Mouse (Mus musculus): Measurements from ENCODE around the gene Cer1. TPM values are rescaled to one million over a fixed set of nuclear protein-coding genes. Genes with fewer than 3 reads are reported as not detected.

The Cer1 gene
- total RNA-seq, 1 experiment from 2014 or later, result not detected

DNA sequence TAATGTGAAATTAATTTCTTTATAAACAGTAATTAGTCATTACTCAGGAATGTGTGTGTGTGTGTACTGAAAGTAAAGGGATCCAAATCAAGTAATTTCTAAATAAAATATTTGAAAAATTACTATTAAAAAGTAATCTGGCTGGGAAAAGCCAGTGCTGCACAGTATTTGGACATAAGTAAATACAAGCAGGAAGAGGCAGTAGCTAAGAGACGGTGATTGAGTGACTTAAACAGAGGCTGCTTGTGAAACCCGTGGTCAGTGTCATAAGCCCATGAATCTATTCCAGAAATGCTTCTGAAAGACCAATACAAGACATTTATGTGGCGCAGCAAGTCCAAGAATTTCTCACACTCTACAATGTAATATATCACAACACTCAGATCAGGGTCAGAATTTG, 3.6 kb downstream of the Cer1 start:
- ATAC-seq (replicated peaks in 1 of 2; ENCODE audit: insufficient read depth in 1 of 2, low FRiP score in 2 of 2, low TSS enrichment in 1 of 2, low read depth in 1 of 2, poor library complexity in 2 of 2, severe bottlenecking in 2 of 2), result no peak

DNA sequence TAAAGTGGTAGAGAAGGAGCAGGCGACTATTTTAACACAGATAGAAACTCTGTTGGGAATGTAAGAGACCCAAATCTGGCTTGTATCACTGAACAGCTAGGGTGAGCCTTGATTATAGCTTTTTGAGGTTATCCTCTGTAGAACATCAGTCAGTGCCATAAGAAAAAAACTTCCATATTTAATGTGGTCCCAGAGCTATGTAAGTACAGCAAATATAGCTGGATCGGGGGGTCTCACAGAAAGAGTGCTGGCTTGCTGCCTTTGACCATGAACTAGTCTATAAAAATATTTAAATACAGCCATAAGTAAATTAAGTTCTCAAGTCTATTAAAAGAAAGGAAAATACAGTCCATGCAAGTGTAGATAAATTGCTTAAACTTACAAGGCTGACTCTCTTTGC, 4.7 kb downstream of the Cer1 start:
- ATAC-seq (replicated peaks in 1 of 2; ENCODE audit: insufficient read depth in 1 of 2, low FRiP score in 2 of 2, low TSS enrichment in 1 of 2, low read depth in 1 of 2, poor library complexity in 2 of 2, severe bottlenecking in 2 of 2), result no peak

DNA sequence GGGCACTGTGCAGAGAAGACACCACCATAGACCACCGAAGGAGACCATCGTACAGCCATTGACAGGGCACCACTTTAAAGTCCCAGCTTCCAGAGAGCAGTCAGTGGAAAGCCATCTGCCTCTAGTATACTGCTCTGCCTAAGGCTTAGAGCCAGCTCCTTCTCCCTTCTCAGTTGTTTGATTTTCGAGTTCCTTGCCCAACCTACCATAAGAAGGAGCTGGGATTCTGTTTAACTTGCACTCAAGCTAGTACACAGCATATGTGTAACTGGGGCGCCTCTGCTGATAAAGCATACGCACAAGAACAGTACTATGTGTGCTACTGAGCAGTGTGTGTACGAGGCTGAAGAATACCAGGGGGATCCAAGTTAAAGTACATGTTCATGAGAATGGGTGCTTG, 5.8 kb downstream of the Cer1 start:
- ATAC-seq (replicated peaks in 1 of 2; ENCODE audit: insufficient read depth in 1 of 2, low FRiP score in 2 of 2, low TSS enrichment in 1 of 2, low read depth in 1 of 2, poor library complexity in 2 of 2, severe bottlenecking in 2 of 2), result no peak

DNA sequence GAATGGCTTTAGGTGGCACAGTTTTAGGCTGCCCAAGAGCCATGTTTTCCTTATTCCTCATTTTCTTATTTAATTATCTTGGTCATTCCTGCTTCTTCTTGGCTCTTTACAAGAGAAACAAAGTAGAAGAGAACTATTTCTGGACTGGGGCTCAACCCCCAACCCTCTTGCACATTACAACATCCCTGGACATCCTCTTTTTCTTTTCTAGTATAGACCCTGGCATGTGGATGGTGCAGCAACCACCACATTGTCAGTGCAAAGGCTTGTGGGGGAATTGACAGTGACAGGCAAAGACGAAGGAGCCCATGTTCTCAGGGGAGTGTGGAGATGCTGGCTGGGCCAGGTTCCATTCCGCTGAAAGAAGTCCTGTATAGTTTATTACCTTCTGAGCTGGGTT, 8.3 kb downstream of the Cer1 start:
- no peak for ATAC-seq (replicated peaks in 1 of 2; ENCODE audit: insufficient read depth in 1 of 2, low FRiP score in 2 of 2, low TSS enrichment in 1 of 2, low read depth in 1 of 2, poor library complexity in 2 of 2, severe bottlenecking in 2 of 2)

- ATAC-seq (replicated peaks in 1 of 2; ENCODE audit: insufficient read depth in 1 of 2, low FRiP score in 2 of 2, low TSS enrichment in 1 of 2, low read depth in 1 of 2, poor library complexity in 2 of 2, severe bottlenecking in 2 of 2), result no peak
These were observed 9.4 kb downstream of the Cer1 start for GRCm38 (mm10) chr4:82875532-82875931.

DNA sequence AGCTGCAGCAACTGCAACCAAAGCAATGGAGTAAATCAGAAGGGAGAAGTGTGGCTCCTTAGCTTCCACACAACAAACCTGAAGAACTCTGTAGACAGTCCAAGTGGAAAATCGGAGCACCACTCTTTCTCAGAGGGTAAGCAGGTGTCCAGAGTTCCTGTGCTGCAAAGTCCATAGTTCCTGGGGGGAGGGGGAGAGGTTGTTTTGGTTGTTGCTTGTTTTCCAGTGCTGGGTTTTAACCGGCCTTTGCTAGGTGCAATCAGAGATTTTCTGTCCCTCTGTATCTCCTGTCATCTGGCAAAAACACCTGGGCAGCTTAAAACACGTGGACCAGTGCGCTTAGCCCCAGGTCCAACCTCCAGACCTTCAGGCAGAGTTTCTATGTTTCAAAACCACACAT, 10.2 kb downstream of the Cer1 start:
- ATAC-seq (replicated peaks in 1 of 2; ENCODE audit: insufficient read depth in 1 of 2, low FRiP score in 2 of 2, low TSS enrichment in 1 of 2, low read depth in 1 of 2, poor library complexity in 2 of 2, severe bottlenecking in 2 of 2), result no peak

- ATAC-seq (replicated peaks in 1 of 2; ENCODE audit: insufficient read depth in 1 of 2, low FRiP score in 2 of 2, low TSS enrichment in 1 of 2, low read depth in 1 of 2, poor library complexity in 2 of 2, severe bottlenecking in 2 of 2), result no peak
These were observed 12.4 kb downstream of the Cer1 start for GRCm38 (mm10) chr4:82872548-82872947.

GRCm38 (mm10) chr4:82872121-82872520, 12.8 kb downstream of the Cer1 start:
- no peak for ATAC-seq (replicated peaks in 1 of 2; ENCODE audit: insufficient read depth in 1 of 2, low FRiP score in 2 of 2, low TSS enrichment in 1 of 2, low read depth in 1 of 2, poor library complexity in 2 of 2, severe bottlenecking in 2 of 2)

GRCm38 (mm10) chr4:82870931-82871330, 14.0 kb downstream of the Cer1 start:
- ATAC-seq (replicated peaks in 1 of 2; ENCODE audit: insufficient read depth in 1 of 2, low FRiP score in 2 of 2, low TSS enrichment in 1 of 2, low read depth in 1 of 2, poor library complexity in 2 of 2, severe bottlenecking in 2 of 2), result peak; percentile 93 to 99

GRCm38 (mm10) chr4:82867731-82868445, 17.1 kb downstream of the Cer1 start:
- no peak for ATAC-seq (replicated peaks in 1 of 2; ENCODE audit: insufficient read depth in 1 of 2, low FRiP score in 2 of 2, low TSS enrichment in 1 of 2, low read depth in 1 of 2, poor library complexity in 2 of 2, severe bottlenecking in 2 of 2)

- no peak for ATAC-seq (replicated peaks in 1 of 2; ENCODE audit: insufficient read depth in 1 of 2, low FRiP score in 2 of 2, low TSS enrichment in 1 of 2, low read depth in 1 of 2, poor library complexity in 2 of 2, severe bottlenecking in 2 of 2)
These were observed 17.8 kb downstream of the Cer1 start for GRCm38 (mm10) chr4:82867111-82867510.

GRCm38 (mm10) chr4:82864974-82865699, 19.8 kb downstream of the Cer1 start:
- ATAC-seq (replicated peaks in 1 of 2; ENCODE audit: insufficient read depth in 1 of 2, low FRiP score in 2 of 2, low TSS enrichment in 1 of 2, low read depth in 1 of 2, poor library complexity in 2 of 2, severe bottlenecking in 2 of 2), result no peak

GRCm38 (mm10) chr4:82863316-82863715, 21.6 kb downstream of the Cer1 start:
- ATAC-seq (replicated peaks in 1 of 2; ENCODE audit: insufficient read depth in 1 of 2, low FRiP score in 2 of 2, low TSS enrichment in 1 of 2, low read depth in 1 of 2, poor library complexity in 2 of 2, severe bottlenecking in 2 of 2), result no peak

GRCm38 (mm10) chr4:82861451-82861850, 23.5 kb downstream of the Cer1 start:
- ATAC-seq (replicated peaks in 1 of 2; ENCODE audit: insufficient read depth in 1 of 2, low FRiP score in 2 of 2, low TSS enrichment in 1 of 2, low read depth in 1 of 2, poor library complexity in 2 of 2, severe bottlenecking in 2 of 2), result no peak

- ATAC-seq (replicated peaks in 1 of 2; ENCODE audit: insufficient read depth in 1 of 2, low FRiP score in 2 of 2, low TSS enrichment in 1 of 2, low read depth in 1 of 2, poor library complexity in 2 of 2, severe bottlenecking in 2 of 2), result no peak
These were observed 24.4 kb downstream of the Cer1 start for GRCm38 (mm10) chr4:82860566-82860965.

DNA sequence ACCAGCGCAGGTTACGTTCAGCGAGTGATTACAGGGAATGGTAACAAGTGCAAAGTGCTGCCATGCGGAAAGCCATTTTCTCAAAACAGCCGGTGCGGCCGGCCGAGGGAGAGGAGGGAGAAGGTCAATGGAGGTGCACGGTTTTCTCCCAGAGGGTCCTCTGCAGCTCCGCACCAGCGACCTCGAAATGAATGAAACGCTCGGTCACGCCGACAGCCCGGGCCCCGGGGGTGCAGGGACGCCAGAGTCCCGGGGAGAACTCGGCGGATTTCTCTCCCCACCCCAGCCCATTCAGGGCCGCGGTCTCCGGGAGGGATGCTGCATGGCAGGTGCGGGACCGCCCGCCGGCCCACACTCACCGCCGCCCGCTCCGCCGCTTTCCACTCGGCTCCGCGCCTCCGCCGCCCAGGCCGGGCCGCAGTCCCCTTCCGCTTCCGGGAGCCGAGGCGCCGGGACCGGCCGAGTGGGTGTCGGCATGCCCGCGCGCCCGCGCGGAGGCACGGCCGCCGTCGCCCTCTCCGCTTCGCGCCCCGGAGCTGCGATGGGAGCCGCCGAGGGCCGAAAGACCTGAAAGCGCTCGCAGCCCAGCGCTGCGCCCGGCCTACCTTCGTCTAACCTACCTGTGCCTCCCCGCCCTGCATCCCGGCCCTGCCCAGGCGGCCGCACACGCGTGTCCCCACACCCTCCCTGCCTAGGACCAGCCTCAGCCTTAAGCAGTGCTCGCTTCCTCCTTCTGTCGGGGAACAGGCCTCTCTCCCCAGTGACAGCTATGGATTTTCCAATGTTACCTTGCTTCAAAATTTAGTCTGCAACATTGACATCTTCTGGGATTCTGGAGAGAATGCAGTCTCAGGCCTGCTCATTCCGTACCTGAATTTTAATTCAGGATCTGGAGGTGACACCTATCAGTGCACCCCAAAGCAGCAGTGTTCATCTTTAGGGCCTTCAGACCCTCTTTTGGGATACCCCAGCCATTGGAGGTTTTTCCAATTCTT, 25.5 kb downstream of the Cer1 start, which contains the start of gene Zdhhc21:
Gene Zdhhc21 (minus strand): TSS at position 828 of the 995 bp plus-strand sequence.
- peak; percentile 72 to 84 for ATAC-seq (replicated peaks in 1 of 2; ENCODE audit: insufficient read depth in 1 of 2, low FRiP score in 2 of 2, low TSS enrichment in 1 of 2, low read depth in 1 of 2, poor library complexity in 2 of 2, severe bottlenecking in 2 of 2)

DNA sequence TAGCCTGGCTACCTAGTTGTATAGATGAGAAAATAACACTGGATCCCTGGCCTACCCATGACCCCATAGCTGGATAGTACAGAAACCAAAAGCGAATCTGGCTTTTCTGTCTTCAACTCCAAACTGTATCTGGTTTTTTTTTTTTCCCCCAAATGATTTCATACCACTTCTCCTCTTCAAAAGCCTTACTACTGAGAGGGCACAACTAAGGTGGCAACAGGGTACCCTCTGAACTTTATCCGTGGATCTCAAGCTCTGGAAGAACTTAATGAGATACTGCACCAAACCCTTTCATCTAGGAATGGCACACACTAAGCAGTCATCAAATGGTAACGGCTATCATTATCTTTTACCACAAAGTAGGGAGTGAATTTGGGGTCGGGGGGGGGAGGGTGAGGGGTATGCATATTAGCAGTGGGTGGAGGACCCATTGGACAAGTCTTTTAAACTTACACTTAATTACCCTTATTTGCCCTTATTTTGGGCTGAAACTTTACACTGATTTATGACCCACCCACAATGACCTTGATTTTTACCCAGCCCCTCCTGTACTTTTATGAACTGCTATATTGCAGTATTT, 26.4 kb downstream of the Cer1 start:
- 0 out of 4 replicates have a peak, but pooled peaks of 1 of the 2 experiments have one; percentile 14 for ATAC-seq (replicated peaks in 1 of 2; ENCODE audit: insufficient read depth in 1 of 2, low FRiP score in 2 of 2, low TSS enrichment in 1 of 2, low read depth in 1 of 2, poor library complexity in 2 of 2, severe bottlenecking in 2 of 2)
